Mouse (Mus musculus) cerebellum, postnatal 36 days (tissue): ENCODE data around the gene Bco2.

Experiments used
- DNase-seq, 2 experiments: peaks; one replicate each; pipeline ENCODE4 v3.0.0; 2021 to 2022; ENCODE audit warnings: mixed read lengths in 2 of 2

Bco2 gene

GRCm38 (mm10) chr9:50507570-50507969 is 47.4 kb downstream of the Bco2 start:
- peak; percentile 12 to 16 for DNase-seq

GRCm38 (mm10) chr9:50505405-50505804 is 49.6 kb downstream of the Bco2 start:
- no peak for DNase-seq

GRCm38 (mm10) chr9:50502949-50503348 is 52.0 kb downstream of the Bco2 start:
- no peak for DNase-seq

DNA sequence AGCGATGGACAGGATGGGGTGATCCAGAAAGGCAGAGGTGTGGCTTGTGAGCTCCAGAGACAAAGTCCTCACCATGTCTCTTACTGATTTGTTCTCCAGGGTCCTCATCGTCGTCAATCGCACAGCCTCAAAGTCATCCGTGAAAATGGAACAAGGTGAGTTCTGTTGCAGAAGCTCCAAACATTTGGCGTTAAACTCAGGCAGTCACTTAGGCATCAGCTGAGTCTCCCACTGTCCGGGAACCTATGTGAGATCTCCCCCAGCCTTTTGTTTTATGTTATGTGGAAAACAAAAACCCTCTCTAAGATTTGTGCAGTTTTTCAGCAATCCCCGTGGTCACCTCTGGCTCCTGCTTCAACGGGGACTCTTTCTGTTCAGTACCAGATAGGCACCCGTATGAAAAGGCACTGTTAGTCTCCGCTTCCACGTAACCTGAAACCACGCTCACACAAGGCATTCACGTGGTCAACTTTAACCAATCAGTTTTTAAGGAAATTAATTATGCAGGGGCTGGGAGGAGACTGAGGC is 53.9 kb downstream of the Bco2 start:
- DNase-seq, result no peak

DNA sequence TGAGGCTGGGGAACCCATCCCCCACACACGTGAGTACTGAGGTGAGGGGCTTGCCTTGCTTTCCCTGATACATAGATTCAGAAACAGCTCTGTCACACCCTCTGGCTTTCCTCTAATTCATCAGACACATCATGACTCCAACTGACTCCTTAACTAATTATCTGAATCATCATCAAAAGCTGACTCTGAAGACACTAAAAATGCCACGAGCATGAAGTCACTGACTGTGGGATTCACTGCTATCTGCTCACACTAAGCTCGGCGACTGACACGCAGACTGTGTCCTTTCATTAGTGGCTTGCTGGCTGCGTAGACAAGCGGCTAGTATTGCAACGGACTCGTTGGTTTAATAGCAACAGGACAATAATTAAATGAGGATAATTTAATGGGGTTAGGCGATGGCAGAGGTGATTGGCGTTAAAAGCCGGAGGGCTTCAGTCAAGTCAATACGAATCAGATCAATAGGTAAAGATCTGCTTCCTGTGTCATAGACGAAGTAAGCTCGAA is 54.5 kb downstream of the Bco2 start:
- DNase-seq, result no peak

GRCm38 (mm10) chr9:50499781-50500180 is 55.2 kb downstream of the Bco2 start:
- DNase-seq, result no peak

DNA sequence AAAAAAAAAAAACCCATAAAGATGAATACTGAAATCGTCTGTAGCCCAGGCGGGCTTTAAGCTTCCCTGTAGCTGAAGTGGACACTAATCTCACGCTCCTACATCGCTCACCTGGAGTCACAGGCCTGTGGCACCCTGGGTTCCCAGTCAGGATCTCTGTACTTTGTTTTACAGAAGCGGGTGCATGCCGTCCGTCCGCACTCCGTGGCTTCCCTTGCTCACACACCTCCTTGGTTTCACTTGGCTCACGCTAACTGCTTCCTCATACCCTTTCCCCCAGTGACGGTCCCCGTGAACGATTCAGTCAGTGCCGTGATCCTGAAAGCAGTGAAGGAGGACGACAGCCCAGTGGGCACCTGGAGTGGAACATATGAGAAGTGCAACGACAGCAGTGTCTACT is 56.2 kb downstream of the Bco2 start:
- DNase-seq, result no peak

- no peak for DNase-seq
These were observed 57.4 kb downstream of the Bco2 start for GRCm38 (mm10) chr9:50497536-50497935.

DNA sequence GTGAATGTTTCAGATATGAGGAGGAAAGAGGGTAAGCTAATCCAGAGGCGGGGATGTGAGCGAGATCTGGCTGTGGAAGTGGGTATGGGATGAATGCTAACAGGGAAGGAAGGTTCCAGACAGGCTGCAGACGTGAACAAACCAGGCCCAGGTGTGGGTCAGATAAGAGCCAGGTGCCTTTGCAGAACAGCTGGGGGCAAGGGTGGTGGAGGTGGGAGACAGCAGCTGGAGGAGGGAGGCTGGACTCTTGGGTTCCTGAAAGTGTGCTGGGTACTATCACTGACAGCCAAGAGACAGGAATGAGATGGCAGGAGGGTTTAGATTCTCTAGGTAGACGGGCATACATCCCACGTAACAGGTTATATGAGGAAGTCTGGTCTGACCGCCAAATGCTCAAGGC is 57.9 kb downstream of the Bco2 start:
- DNase-seq, result no peak

- no peak for DNase-seq
These were observed 58.4 kb downstream of the Bco2 start for GRCm38 (mm10) chr9:50496546-50496945.

DNA sequence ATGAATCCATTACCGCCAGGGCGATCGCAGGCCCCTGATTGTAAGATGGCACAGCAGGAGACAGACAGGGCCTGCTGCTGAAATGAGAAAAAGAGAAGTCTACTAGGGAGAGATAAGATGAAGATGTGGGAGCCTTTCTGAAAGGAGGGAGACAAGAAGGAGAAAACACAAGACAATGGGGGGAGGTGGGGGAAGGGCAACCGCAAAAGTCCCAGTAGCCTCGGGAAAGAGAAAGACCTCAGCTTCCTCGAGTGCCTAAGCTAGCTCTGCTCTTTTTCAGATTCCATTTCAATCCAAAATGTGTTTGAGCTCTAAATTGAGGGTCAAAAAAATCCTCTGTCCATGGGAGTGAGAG is 58.9 kb downstream of the Bco2 start:
- DNase-seq, result no peak

DNA sequence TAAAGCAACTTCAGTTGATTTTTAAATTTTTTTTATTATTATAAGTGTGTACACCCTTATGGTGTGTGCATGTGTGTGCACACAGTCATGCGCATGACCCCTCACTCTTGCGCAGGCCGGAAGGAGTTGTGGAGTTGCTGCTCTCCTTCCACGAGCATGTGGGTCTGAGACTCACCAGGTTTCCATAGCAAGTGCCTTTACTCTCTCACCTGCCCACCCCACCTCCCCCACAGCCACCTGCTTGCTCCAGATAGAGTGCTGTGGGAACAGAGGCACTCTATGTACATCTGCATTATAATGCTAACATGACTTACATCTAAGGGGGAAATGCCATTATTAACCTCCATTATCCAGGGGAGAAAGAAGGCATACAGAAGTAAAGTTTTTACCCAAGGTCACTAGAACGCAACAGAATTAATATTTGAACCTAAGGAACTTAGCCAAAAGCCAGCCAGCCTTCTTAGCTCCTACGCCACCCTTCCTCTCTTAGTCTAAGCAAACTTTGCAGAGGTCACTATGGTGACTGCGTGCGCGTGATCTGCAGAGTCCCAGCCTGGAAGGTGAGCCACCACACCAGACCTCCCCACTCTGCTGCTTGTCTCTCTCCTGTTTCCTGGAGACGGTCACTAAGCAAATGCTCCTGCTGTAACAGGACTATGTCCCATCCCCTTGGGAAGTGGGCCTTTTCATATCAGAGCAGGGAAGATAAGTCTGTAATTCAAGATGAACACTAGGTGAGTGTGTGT is 59.4 kb downstream of the Bco2 start:
- no peak for DNase-seq

DNA sequence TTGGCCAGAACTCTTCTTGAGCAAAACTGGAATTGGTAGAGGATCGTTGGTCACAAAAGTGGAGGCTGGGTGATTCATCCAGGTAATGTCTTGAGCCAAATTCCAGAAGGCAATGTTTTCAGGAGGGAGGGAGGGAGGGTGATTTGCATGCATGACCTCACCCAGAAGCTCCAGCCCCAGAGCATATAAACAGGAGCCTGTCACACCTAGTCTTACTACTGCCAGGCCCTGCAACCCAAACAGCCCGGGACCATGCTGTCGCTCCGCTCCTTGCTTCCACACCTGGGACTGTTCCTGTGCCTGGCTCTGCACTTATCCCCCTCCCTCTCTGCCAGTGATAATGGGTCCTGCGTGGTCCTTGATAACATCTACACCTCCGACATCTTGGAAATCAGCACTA is 60.7 kb downstream of the Bco2 start, which contains the start of gene Plet1:
Gene Plet1 (plus strand): TSS at position 215 of the 400 bp plus-strand sequence.
- no peak for DNase-seq

DNA sequence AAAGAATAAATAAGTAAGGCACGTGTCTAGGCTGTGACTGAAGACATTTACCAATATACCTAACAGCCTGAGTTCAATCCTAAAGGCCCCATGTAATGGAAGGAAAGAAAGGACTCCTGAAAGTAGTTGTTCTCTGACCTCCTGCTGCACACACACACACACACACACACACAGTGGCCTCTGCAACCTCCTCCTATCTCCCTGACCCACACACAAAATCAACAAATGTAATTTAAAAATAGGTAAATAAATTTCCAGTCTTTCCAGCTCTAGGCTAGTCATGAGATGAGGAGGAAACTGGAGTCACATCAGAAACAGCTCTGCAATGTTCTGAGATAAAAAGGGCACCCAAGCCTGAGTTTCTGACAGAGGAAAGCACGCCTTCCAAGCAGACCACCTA is 61.2 kb downstream of the Bco2 start:
- no peak for DNase-seq

- no peak for DNase-seq
These were observed 63.4 kb downstream of the Bco2 start for GRCm38 (mm10) chr9:50491531-50492045.

DNA sequence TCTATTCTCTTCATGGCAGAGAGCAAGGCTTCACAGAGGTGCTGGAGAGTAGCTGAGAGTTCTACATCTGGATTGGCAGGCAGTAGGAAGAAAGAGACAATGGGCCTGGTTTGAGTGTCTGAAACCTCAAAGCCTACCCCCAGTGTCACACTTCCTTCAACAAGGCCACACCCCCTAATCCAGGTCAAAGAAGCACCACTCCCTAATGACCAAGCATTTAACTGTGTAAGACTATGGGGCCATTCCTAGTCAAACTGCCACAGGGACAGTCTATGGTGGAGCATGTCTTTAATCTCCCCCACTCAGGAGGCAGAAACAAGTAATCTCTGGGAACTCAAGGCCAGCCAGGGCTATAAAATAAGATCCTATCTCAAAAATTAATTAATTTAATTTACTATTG is 64.1 kb downstream of the Bco2 start:
- no peak for DNase-seq

DNA sequence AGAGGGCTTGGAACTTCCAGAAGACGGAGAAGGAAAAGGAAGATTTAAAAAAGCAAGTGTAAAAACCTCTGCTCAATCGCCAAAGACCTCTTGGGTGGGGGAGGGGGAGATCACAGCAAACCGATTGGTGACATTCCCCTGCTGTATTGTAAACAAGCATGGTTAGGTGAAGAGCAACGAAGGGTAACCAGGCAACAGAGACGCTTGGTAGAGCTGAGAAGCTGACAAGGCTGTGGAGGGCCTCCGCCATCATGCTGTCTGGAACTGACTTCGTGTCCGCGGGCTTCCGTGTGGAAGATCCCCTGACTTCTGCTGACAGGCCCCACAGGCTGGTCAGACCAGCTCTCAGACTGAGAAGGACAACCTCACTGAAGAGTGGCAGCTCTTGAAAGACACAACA is 69.5 kb downstream of the Bco2 start:
- DNase-seq, result no peak
